Mouse (Mus musculus): ENCODE measurements around the gene Olfr1136. TPM values are rescaled to one million over a fixed set of nuclear protein-coding genes. Genes with fewer than 3 reads are reported as not detected.

Gene Olfr1136
- total RNA-seq (2021): not detected
- long read RNA-seq: 0 reads

- DNase-seq (ENCODE audit: low spot score in 2 of 2): no peak
Measured at GRCm38 (mm10) chr2:87693847-87694246, at the start of gene Olfr1136. Gene Olfr1136, minus strand, starts transcription at chr2:87693947.

GRCm38 (mm10) chr2:87743452-87743851 lies 49.7 kb upstream of the Olfr1136 start, which contains the start of gene Olfr1140:
Gene Olfr1140, plus strand, starts transcription at chr2:87743752.
- no peak for DNase-seq (ENCODE audit: low spot score in 2 of 2)

GRCm38 (mm10) chr2:87739878-87740277 lies 46.1 kb upstream of the Olfr1136 start, which contains the start of gene Olfr1138:
Gene Olfr1138, minus strand, starts transcription at chr2:87739978.
- no peak for DNase-seq (ENCODE audit: low spot score in 2 of 2)

- DNase-seq (ENCODE audit: low spot score in 2 of 2): no peak
Measured at GRCm38 (mm10) chr2:87713079-87713478, 19.3 kb upstream of the Olfr1136 start, which contains the start of gene Olfr1137. Gene Olfr1137, minus strand, starts transcription at chr2:87713179.

- DNase-seq (ENCODE audit: low spot score in 2 of 2): no peak
Measured at GRCm38 (mm10) chr2:87673564-87673963, 20.2 kb downstream of the Olfr1136 start, which contains the start of gene Olfr1135. Gene Olfr1135, minus strand, starts transcription at chr2:87673664.

- DNase-seq (ENCODE audit: low spot score in 2 of 2): no peak
Measured at GRCm38 (mm10) chr2:87658360-87658759, 35.4 kb downstream of the Olfr1136 start, which contains the start of gene Olfr1134. Gene Olfr1134, minus strand, starts transcription at chr2:87658460.

GRCm38 (mm10) chr2:87647274-87647673 lies 46.5 kb downstream of the Olfr1136 start, which contains the start of gene Olfr1133:
Gene Olfr1133, minus strand, starts transcription at chr2:87647374.
- no peak for DNase-seq (ENCODE audit: low spot score in 2 of 2)

Other genes starting within 250 kb of the Olfr1136 start
- gene Olfr1126, start 240.0 kb downstream of the Olfr1136 start, total RNA-seq (2021): not detected
- not detected for gene Pramel7, start 196.9 kb downstream of the Olfr1136 start, total RNA-seq (2021)
- not detected for gene Pramel6, start 187.4 kb downstream of the Olfr1136 start, total RNA-seq (2021)
- gene Olfr153, start 162.2 kb downstream of the Olfr1136 start, total RNA-seq (2021): not detected
- not detected for gene Olfr1128, start 148.4 kb downstream of the Olfr1136 start, total RNA-seq (2021)
- not detected for gene Olfr1129, start 120.0 kb downstream of the Olfr1136 start, total RNA-seq (2021)
- not detected for gene Olfr1130, start 87.7 kb downstream of the Olfr1136 start, total RNA-seq (2021)
- not detected for gene Olfr1131, start 66.8 kb downstream of the Olfr1136 start, total RNA-seq (2021)
- not detected for gene Olfr1132, start 56.4 kb downstream of the Olfr1136 start, total RNA-seq (2021)
- not detected for gene Olfr1133, start 46.6 kb downstream of the Olfr1136 start, total RNA-seq (2021)
- gene Olfr1134, start 35.5 kb downstream of the Olfr1136 start, total RNA-seq (2021): not detected
- not detected for gene Olfr1135, start 20.3 kb downstream of the Olfr1136 start, total RNA-seq (2021)
- not detected for gene Olfr1137, start 19.2 kb upstream of the Olfr1136 start, total RNA-seq (2021)
- gene Olfr1138, start 46.0 kb upstream of the Olfr1136 start, total RNA-seq (2021): not detected
- not detected for gene Olfr1140, start 49.8 kb upstream of the Olfr1136 start, total RNA-seq (2021)
- not detected for gene Olfr1141, start 60.0 kb upstream of the Olfr1136 start, total RNA-seq (2021)
- not detected for gene Olfr152, start 85.5 kb upstream of the Olfr1136 start, total RNA-seq (2021)
- not detected for gene Olfr1143, start 106.6 kb upstream of the Olfr1136 start, total RNA-seq (2021)
- not detected for gene Olfr1145, start 115.9 kb upstream of the Olfr1136 start, total RNA-seq (2021)
- not detected for gene Olfr1148, start 136.6 kb upstream of the Olfr1136 start, total RNA-seq (2021)
- gene Olfr1150-ps1, start 150.0 kb upstream of the Olfr1136 start, total RNA-seq (2021): not detected
- gene Olfr1151, start 161.9 kb upstream of the Olfr1136 start, total RNA-seq (2021): not detected
- under 1 TPM in 1 of 2 experiments, not detected in 1; 0.04 TPM for gene Olfr1152, start 172.5 kb upstream of the Olfr1136 start, total RNA-seq (2021)
- not detected for gene Olfr1153, start 201.0 kb upstream of the Olfr1136 start, total RNA-seq (2021)
- not detected for gene Olfr1154, start 211.2 kb upstream of the Olfr1136 start, total RNA-seq (2021)

All from layer of hippocampus, postnatal 10 days (tissue).